Mouse (Mus musculus) erythroblast, adult 5-6 weeks (primary cell): ENCODE measurements at regions not wholly inside any gene's neighbourhood (a gene's known extent, or its start where the extent isn't known, plus 50 kb on each side); places are given as distances from the start of the nearest gene placed in this dataset.

ENCODE experiments used
- ATAC-seq: replicated peaks from 2 replicates; pipeline ENCODE4 v1.8.0; 2016; ENCODE audit warnings: moderate number of reproducible peaks, mild to moderate bottlenecking, moderate TSS enrichment, inconsistent platforms; ENCODE audit not compliant: poor library complexity, low FRiP score, severe bottlenecking

DNA sequence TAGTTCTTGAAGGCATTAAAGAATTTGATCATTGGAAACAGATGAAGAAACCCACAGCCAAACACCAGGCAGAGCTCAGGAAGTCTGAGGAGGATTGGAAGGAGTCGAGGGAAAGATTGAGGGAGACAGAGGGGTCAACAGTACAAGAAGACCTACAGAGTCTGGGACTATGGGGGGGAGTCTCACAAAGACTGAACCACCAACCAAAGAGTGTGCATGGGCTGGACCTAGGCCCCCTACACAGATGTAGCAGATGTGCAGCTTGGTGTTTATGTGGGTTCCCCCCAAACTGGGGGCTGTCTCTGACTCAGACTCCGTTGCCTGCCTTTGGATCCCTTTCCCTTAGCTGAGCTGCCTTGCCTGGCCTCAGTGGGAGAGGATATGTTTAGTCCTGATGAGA lies 71.5 kb upstream of the Bmp2k start:
- no peak for ATAC-seq

DNA sequence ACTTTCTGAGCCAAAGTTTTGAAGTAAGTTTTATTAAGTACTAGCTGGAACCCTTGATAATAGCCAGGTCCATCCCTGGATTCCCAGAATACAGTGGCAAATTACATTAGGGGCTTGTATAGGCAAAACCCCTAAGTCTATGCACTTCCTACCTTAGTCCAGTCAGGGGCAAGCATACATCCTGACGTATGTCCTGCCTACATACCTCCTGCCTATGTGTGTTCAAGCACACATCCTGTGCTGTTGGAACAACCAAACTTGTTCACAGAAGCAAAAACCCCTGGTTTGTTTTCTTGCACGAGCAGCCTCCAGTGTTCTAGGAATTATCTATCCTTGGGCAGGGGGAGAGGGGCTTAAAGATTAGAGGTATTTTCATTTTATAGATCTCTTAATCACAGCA lies 66.4 kb upstream of the Bmp2k start:
- ATAC-seq: no peak

DNA sequence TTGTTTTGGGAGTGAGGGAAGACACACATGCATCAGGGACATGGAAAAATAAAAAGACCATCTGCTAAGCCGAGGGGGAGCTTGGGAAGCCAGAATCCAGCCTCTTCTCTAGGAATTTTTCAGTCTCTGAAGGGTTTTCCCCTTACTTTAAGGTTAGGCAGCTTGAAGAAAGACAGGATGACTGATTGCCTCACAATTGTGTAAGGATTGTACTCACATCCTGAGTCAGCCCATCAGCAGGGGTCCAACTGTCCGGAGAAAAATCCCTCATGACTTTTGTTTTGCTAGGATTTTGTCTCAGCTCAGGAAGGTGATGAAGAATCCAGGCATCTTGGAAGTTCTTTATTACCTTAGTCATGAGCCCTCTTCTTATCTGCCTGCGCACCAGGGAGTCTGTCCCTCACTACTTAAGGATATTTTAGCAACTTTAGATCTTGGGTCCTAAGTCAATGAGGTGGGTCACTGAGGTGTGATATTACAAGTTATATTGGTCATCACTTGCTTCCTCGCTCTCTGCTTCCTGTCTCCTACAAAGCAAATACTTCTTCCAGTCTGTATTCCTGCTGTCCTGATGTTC lies 65.8 kb upstream of the Bmp2k start:
- no peak for ATAC-seq

DNA sequence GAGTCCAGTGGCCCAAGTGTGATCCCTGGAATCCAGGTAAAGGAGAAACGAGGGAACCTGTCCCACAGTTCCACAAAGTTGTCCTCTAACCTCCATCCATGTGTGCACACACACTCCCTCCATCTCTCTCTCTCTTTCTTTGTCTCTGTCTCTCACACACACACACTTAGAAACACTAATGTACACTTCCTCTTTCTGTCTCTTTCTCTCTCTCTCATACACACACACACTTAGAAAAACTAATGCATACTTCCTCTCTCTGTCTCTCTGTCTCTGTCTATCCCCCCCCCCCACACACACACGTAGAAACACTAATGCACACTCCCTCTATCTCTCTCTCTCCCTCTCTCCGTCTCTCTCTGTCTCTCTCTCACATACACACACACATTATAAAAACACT lies 61.2 kb upstream of the Bmp2k start:
- ATAC-seq: no peak

DNA sequence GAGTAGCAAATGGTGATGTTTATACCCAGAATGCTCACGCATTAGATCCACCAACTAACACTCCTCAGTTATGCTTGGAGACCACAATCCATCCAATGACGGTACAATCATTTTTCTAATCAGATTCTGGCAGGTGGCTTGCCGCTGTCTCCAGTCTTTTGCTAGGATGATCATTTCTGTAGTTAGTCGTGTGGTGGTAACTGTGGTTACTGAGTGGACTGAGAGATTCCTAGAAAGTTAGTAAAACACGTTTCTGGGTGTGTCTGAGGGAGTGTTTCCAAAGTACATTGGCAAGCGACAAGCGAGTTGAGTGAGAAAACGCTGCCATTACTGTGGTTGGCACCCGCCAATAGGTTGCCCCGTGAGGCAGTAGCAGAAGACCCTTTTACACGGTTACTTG lies 58.8 kb upstream of the Bmp2k start:
- ATAC-seq: peak; percentile 26; the same call in 1 of the 2 replicates

DNA sequence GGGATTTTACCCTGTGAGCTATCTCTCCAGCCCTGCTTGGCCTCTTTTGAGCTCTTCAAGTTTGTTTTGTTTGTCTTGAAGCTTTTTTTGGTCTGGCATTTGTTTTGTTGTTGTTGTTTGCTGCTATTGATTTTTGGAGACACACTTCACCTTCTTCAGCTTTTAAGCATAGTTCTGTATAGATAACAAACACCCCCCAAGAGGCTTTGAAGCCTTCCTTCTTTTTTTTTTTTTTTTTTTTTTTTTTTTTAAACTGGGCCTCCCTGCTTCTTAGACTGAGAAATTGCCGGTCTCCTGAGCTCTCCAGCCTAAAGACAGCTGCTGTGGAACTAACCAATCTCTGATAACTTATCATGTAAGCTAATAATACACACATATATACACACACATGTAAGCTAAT lies 58.2 kb upstream of the Bmp2k start:
- ATAC-seq: no peak

DNA sequence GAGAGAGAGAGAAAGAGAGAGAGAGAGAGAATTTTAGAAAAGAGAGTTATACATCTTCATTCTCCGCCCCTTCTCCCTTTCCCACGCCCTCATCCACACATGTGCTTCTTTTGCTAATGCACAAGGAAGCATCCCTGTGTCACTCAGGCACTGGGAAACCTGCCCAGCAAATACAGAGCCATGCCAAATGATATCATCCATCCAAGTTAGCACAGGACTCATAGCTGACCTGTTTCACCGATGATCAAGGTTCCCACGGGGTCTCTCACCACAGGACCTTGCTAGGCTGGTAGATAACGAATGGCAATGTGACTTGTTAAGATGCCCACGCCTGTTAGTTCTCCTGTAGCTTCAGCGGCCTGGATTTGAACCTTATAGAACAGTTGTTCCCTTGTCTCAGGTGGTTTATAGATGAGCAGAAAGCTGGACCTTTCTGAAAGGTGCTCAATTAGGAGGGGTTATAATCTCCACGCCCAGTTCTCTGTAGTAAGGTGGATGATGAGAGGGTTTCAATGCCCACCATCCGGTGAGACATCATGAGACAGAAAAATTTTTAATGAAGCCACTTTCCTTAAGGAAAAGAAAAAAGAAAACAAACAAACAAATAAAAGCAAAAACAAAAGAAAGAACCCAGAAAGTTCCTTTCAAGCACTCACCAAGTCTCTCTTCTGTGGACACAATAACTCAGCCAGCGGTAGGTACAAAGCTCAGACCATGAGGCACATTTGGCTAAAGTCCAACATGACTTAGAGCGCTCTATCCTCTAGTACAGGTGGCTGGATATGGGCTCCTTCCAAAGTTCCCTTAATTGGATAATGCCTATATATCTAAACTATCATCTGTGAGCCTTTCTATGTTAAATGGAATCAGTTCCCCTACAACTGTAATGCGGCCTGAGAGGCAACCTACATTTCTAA lies 57.1 kb upstream of the Bmp2k start:
- no peak; the same call in 1 of the 2 replicates for ATAC-seq

DNA sequence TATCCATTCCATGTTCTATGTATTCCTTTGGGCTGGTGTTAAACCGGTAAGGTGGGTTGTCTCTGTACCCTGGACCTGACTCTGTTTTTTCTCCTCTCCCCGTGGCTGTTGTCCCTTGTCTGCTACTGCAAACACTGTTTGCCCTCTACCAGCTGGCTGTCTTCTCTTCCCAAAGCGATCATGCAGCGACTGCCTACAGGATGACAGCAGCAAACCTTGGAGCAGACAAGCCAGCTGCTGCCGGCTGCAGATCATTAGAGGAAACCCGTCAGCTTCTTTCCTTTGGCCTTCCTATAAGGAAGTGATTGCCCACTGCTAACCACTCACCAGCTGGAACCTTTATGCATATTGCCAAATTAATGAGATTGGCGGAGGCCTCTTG lies 56.4 kb upstream of the Bmp2k start:
- no peak for ATAC-seq

DNA sequence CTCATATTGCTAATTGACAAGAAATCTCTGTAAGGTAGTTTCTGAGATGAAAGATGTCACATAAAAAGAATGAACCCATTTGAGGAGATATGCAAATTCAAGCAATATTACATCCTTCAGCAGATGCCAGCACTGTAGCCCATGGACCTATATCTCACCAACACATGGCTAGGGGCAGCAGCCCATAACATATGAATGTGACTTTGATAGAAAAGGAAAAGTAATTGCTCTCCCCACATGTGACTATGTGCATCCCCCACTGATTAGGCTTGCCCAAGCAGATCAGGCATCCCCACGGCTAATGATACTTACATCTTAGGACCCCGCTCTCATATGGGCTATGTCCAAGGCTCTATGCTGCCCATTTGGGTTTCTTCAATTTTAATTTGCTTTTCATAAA lies 56.0 kb upstream of the Bmp2k start:
- ATAC-seq: no peak
